Mouse (Mus musculus): Measurements from ENCODE around the gene Mertk.
"Not testable (repeated sequence)": the region's sequence is repeated elsewhere in the genome, so short reads cannot be mapped to it uniquely, and the experiment has no call there.

The Mertk gene

DNA sequence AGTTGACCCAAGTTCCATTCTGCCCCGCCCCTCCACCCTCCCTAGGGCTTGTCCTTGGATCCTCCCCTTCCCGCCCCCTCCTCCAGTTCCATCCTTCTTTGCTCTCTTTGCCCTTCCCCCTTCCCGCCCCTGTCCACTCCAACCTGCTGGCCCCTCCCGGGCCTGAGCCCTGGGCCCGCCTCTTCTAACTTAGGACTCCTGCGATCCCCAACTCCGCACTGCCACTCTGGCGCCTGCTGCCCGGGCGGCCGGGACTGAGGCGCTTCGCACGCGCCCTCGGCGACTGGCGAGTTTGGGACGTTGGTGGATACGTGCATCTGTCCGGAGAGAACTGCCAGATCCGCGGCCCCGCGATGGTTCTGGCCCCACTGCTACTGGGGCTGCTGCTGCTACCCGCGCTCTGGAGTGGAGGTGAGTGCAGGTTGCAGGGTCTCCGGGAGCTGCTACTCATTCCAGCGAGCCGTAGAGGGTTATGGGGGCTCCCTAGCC, at the start of gene Mertk:
TSS of gene Mertk (plus strand) at position 264 of the 489 bp plus-strand sequence.
- peak; percentile 63 for DNase-seq (ENCODE audit: low spot score)

DNA sequence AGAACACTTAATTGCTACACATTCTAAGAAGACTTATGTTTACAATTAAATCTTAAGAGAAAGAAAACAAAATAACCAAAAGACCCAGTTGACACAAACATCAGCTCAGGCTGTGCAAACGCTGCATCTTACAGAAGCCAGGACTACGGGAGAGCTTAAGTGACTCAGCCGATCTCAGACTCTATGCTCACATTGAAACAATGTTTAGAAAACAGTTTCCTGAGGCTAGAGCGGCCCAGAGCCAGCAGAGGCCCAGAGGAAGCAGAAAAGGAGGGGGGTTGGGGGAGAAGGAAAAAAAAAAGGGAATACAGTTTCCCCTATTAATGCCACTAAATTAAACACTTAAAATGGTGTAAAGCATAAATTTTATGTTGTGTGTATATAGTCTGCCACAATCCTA, 18.1 kb upstream of the Mertk start:
- no peak for DNase-seq (ENCODE audit: low spot score)

DNA sequence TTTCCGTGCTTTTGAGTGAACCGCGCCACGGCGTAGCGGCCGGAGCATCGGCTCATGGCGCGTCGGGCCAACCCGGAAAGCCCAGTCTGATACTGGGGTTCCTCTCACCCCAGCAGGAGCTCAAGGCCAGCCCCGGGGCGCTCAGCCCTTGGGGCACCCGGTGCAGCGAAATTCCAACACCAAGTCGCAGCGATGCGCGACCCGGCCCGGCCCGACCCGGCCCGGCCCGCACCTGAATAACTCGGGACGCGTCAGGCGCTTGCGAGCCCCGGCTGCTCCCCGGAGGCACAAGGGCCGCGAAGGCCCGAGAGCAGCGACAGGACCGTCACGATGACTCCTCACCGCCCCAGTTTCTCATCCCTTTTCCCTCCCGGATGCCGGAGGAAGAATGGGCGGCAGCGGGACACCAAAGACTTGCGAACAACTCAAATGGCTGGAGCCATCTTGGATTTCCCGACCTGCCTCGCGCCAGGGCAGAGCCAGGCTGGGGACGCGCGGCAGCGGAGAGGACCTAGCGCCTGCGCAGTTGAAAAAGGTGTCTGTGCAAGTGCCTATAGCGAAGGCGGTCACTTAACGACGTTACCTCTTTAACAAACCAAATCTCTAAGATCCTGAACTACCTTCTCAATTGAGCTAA, 11.7 kb upstream of the Mertk start, which contains the start of gene Anapc1:
TSS of gene Anapc1 (minus strand) at position 471 of the 637 bp plus-strand sequence.
- DNase-seq (ENCODE audit: low spot score): peak; percentile 82

DNA sequence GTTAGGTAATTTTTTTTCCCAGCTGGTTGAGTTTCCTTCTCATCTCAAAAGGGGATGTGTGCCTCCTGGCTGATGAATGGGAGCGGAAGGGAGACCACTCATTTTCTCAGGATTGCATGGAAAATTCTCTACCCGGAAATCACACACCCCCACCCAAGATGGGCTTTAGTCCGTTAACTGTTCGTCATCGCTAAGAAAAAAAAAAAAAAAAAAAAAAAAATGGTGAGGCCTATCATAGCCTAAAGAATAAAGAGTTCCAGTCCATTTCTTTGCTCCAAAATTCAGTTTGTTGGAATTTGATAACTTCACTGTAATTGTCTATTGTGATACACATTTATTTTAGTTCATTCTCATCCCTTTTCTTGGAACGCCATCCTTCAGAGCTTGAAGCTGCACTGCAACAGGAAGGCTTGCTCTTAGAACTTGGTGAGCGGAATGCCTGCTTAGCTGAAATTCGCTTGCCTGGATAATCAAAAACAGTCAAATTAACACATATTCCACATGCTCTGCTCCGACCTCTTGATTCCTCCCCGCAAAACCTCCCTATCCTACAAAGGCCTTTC, 11.1 kb upstream of the Mertk start:
- no peak for DNase-seq (ENCODE audit: low spot score)

DNA sequence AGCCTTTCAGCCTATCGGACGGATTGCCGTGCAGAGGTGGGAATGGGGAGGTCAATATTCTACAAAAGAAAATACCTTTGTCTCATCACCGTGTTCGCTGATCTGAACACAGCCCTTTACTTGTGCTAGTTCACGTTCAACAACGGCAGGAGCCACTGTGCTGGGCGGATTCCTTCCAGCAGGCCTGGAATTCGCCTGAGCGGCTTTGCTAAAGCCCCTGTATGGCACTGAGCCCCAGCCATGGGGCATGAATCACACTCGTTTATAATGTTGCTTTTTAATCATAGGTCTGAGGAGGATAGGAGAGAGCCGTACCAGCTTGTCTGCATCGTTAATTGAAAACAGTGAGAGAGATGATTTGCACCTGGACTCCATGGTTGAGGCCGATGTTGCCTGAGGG, 6.4 kb upstream of the Mertk start:
- no peak for DNase-seq (ENCODE audit: low spot score)

DNA sequence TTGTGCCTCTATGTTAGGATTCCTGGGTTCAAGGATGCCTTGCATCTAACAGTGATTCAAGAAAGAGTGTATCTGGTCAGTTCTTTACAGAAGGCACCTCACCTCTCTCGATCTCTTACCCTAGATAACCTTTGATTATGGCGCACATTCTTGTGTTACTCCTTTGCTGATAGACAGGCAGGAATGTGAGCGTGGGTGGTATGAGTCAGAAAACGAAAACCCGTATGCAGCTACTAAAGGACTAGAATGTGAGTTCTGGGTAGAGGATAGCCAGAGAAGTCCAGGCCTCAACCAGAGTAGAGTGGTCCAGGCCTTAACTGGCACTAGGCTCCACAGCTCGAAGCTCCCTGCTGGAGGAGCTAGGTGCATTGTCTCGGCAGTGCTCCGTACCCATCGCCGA, 6.0 kb upstream of the Mertk start:
- no peak for DNase-seq (ENCODE audit: low spot score)

DNA sequence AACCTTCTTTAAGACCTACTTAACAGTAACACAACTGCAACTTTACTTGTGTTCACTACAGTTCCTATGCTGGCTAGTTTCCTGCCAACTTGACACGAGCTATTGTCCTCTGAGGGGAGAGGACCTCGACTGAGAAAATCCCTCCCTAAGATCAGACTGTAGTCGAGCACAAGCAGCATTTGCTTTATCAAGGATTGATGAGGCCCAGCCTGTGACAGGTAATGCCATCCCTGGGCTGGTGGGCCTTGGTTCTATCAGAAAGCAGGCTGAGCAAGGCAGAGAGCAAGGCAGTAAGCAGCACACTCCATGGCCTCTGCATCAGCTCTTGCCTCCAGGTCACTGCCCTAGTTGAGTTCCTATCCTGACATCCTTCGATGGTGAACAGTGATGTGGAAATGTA, 5.5 kb upstream of the Mertk start:
- no peak for DNase-seq (ENCODE audit: low spot score)

DNA sequence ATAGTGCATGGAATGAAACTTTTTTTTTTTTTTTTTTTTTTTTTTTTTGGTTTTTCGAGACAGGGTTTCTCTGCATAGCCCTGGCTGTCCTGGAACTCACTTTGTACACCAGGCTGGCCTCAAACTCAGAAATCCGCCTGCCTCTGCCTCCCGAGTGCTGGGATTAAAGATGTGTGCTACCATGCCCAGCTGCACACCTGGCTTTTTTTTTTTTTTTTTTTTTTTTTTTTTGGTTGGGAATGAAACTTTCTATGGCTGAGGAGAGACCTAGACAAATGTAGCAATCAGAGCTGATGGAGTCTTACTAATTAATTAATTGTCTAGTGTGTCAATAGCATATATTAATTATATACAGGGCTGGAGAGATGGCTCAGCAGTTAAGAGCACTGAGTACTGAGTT, 4.9 kb upstream of the Mertk start:
- not testable (repeated sequence) for DNase-seq (ENCODE audit: low spot score)

DNA sequence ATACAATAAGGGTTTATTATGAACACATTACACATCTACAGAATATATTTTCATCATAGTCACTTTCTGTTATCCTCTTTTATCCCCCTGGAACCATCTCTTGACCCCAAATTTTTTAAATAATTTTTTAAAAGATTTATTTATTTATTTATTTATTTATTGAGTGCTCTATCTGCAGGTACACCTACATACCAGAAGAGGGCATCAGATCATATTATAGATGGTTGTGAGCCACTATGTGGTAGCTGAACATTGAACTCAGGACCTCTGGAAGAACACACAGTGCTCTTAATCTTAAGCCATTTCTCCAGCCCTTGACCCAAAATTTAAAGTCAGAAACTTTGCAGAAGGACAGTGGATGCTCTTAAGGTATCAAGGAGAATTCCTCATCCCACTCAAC, 4.2 kb upstream of the Mertk start:
- DNase-seq (ENCODE audit: low spot score): no peak

DNA sequence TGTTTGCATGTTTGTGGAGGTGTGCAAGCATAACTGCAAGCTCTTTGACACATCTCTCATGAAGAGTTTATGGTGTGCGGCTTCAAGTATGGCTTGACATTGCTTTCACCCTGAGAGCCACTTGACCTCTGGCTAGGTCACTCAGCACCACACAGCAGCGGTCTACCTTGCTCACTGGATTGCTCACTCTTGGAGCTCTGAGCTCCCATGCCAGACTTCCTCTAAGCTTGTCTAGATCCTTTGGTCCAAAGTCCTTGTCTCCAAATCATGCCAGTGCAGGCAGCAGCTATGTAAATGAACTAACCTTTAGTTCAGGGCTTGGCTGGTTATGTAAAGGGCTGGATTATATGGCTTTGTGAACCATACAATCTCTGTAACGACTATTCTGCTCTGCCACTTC, 2.3 kb upstream of the Mertk start:
- no peak for DNase-seq (ENCODE audit: low spot score)

DNA sequence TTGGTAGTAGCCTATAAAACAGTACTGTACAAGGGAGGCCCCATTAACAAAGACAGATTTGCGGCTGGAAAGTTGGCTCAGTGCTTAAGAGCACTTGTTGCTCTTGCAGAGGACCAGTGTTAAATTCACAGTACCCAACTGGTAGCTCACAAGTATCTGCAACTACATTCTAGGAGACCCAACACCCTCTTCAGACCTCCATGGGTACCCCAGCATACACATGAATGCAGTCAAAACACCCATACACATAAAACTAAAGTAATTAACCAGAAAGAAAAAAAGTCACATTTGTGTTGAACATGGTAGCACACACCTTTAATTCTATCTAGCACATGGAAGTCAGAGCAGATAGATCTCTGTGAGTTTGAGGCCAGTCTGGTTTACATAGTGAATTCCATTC, 1.7 kb upstream of the Mertk start:
- no peak for DNase-seq (ENCODE audit: low spot score)

DNA sequence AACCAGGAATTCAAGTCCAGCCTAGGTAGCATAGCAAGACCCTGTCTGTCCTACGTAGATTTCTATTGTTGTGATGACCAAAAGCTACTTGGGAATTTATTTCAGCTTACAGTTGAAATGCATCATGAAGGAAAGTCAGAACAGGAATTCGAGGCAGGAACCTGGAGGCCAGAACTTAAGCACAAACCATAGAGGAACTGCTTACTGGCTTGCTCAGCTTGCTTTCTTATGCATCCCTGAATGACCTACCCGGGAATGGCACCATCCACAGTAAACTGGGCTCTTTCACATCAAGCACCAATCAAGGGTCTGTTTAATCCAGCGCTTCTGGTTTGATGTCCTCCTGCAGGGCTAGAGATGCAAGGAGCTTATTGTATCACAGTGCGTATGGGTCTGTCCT, 1.2 kb upstream of the Mertk start:
- DNase-seq (ENCODE audit: low spot score): no peak

DNA sequence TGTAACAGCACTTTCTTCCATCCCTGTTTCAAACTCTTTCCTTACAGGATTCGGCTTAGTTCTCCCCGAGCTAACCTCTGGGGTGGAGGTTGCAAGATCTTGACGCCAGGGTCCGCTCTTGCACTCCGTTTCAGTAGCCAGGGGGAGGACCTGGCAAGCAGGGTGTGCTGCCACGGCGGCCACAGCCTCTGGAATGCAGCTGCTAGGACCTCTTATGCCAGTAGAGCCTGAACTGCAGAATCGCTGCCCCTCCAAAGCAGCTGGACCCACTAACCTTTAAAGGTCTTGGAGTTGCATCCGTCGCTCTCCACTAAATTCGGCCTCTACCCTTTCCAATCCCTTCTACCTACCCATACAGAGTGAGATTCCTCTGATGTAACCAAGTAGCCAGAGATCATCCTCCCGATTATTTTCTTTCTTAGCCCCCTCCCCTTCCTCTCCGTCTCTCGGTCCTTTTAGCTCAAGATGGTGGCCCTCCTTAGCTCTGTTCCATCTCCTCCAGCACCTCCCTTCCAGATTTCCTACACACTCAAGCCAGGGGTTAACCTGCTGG, 540 bp upstream of the Mertk start:
- DNase-seq (ENCODE audit: low spot score): peak; percentile 68

DNA sequence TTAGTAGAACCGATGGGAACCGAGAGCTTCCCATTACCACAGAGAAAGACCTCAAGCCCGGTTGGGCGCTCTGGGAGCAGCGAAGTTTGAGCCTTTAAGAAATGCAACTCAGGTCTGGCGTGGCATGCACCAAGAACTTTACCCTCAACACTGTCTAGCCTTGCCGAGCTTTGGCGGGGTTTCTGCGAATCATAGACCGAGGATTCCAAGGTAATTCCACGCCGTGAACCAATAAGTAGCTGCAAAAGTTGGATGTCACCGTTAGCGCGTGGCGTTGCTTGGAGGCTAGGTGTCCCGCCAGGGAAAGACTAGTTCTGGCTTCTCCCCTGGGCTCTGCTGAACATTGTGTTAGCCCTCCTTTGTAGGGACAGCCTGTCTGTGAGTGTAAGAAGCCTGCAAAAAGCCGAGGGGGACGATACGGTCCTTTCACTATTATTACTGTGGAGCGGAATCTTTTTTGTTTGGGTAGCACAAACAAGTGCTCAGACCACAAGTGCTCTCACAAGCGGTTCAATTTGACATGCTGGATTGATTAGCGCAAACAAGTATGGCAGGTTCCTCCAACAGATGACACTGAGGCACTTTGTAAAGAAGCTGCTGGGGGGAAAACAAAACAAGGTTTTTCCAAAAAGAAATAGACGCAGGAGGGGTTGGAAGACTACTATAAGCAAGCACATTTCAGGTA, 587 bp downstream of the Mertk start:
- DNase-seq (ENCODE audit: low spot score): no peak

DNA sequence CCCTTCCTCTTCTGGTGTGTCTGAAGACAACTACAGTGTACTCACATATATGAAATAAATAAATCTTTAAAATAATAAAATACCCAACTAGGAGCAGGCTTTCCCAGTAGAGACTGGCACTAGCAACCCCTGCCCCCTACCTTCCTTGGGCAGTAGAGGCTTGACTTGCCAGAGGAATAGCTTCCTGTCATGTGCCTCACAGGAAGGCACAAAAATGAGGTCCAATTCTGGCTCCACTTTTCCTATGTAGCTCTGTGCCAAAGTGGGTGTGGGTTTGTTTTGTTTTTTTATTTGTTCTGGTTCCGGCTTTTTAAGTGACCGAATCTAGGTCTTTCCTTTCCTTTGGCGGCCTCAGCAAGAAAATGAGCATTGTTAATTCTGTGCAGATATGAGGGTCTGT, 5.7 kb downstream of the Mertk start:
- DNase-seq (ENCODE audit: low spot score): no peak

DNA sequence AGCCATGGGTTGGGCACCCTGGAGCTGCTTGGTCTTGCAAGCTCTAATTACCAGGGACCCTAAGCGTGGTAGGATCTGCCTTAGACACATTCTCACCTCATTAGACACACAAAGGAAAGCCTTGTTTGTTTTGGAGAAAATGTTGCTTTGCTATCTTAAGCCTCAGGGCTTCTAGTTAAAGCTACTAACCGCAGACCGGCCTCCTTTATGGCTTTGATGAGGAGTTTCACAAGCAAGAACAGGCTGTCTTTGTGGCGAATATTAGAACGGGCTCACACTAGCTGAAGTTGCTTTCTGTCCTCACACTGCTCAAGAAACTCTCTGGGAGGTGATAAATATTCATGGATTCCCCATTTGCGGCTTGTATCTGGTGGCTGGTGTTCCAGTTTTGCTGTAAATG, 10.5 kb downstream of the Mertk start:
- peak; percentile 28 for DNase-seq (ENCODE audit: low spot score)

DNA sequence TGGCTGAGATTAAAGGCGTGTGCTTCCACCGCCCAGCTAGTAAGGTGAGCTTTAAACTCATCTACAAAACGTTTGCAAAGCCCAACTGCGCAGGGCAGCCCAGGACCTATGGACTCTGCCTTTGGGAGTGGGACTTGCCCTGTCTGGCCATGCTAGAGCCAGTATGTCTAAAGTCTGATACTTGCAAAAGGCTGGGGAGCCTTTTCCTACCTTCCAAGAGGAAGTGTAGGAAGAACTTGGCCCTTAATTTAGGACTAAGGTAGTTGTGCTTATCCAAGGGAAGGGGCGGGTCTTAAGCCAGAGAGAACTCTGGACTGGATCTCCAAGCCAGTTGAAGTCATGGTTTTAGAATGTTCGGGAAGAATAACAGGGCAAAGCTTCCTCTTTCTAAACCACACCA, 11.9 kb downstream of the Mertk start:
- no peak for DNase-seq (ENCODE audit: low spot score)

DNA sequence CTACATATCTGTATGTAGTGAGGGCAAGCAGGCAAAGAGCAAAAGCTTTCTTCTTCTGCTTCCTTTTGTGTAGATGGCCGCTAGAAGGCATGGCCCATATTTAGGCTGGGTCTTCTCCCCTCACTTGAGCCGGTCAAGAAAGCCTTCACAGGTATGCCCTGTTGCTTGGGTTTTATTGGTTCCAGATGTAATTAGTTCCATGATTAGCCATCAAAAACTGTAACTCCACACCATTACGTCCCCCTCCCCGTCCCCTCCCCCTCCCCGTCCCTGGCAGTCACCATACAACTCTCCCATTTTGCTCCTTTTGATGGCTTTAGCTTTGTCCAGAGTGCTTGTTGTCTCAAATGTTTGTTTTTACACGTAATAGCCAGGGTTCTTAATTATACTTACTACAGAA, 14.2 kb downstream of the Mertk start:
- DNase-seq (ENCODE audit: low spot score): no peak

DNA sequence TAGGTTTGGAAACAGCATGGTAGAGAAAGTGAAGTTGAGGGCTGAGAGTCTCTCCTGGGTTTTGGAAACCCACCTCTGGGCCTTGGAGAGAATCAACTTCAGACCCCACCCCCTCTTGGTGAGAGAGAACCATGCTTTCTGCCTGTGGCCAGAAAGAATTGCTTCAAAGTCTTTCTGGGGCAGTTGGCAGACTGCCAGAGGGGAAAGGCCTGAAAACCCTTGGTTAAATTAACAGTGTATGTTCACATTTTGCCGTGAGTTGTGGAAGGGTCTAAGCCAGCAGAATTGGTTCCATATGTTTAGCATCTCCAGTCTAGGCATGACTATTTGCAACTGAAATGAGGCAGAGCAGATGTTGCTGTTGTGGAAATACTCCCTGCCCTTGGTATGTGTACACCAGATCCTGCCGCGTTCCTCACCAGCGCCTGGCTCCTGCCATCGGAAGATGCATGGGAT, 14.8 kb downstream of the Mertk start:
- no peak for DNase-seq (ENCODE audit: low spot score)

DNA sequence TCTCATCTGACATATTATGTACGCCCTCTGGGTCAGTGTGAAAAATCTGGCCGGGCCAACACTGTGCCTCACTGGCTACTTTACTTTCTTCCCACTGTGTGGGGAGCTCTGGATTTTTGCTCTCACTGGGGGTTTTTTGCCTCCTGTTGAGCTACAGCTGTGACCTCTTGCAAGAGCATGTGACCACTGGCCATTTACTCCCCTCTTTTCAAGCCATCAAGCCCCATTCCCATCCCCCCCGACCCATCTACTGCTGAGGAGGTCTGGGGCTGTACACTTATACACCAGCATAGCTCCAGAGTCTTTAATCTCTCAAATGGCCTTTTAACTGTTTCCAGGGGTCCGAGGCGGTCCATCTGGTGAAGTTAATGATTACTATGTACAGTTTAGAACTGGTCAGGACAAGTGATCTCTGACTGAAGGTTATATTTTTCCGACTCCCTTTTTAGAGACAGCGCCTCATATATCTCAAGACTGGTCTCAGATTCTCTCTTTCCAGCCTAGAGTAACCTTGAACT, 16.0 kb downstream of the Mertk start:
- DNase-seq (ENCODE audit: low spot score): no peak

DNA sequence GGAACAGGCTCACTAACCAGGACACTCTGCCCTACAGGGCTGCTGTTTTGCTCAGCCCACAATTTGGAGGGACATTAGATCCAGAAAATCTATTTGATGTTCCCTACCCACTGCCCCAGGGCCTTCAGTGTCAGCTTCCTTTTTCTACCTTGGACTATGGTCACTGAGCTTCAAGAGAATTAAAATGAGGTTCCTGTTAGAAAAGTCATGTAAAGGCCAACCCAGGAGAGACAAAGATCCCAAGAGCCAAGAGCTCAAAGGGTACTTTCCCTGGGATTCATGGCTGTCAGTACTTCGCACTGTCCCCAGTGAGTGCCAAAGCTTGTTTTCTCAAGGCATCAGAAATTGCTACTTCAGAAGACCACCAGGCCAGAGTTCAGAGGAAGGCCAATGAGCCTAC, 17.2 kb downstream of the Mertk start:
- no peak for DNase-seq (ENCODE audit: low spot score)

DNA sequence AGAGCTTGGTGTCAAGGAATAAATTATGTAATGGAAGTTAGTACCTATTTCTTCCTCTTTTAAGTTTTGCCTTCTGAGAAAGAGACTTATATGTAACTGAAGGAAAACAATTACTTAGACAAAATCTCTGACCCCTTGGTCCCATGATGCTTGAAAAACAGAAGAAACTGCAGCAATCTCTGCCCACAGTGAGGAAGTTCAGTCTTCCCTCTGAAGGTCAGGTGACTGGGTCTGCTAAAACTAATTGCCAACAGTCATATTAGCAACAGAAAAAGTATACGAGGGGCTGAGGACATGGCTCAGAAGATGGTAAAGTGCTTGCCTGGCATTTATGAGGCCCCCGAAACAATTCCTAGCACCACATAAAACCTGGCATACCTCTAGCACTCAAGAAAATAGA, 20.6 kb downstream of the Mertk start:
- no peak for DNase-seq (ENCODE audit: low spot score)
